Mouse (Mus musculus) midbrain, embryonic 12.5 days (tissue): Measurements from ENCODE around the gene Gm20431. TPM values are rescaled to one million over a fixed set of nuclear protein-coding genes. Genes with fewer than 3 reads are reported as not detected.

Experiments
- ATAC-seq: fragments of 200-750 bp; cut with Nextera tagmentation; 2 replicates; pipeline ENCODE4 v1.8.0; 2017; ENCODE audit warnings: low read depth, moderate TSS enrichment, moderate library complexity; ENCODE audit not compliant: low FRiP score
- H3K27ac ChIP-seq: fragments of 300-500 bp; sonication (generic); replicated peaks from 2 replicates; pipeline ENCODE4 v1.5.1; 2016; ENCODE audit warnings: mild to moderate bottlenecking
- H3K27me3 ChIP-seq: fragments of 300-500 bp; sonication (generic); 2 replicates; pipeline ENCODE4 v1.6.1; 2016; ENCODE audit warnings: mild to moderate bottlenecking
- H3K36me3 ChIP-seq: fragments of 300-500 bp; sonication (generic); 2 replicates; pipeline ENCODE4 v1.6.1; 2016
- H3K4me1 ChIP-seq: fragments of 300-500 bp; sonication (generic); 2 replicates; pipeline ENCODE4 v1.6.1; 2016
- H3K4me2 ChIP-seq: fragments of 300-500 bp; sonication (generic); replicated peaks from 2 replicates; pipeline ENCODE4 v1.6.1; 2016; ENCODE audit warnings: mild to moderate bottlenecking, moderate library complexity
- H3K4me3 ChIP-seq: fragments of 300-500 bp; sonication (generic); 2 replicates; pipeline ENCODE4 v1.5.1; 2016; ENCODE audit warnings: mild to moderate bottlenecking
- H3K9ac ChIP-seq: fragments of 300-500 bp; sonication (generic); replicated peaks from 2 replicates; pipeline ENCODE4 v1.6.1; 2016; ENCODE audit warnings: mild to moderate bottlenecking, moderate library complexity
- H3K9me3 ChIP-seq: fragments of 300-500 bp; sonication (generic); 2 replicates; pipeline ENCODE4 v1.6.1; 2016; ENCODE audit warnings: mild to moderate bottlenecking
- WGBS: fragments of 180-500 bp; shearing (Covaris S2); methylation state at CpG from one replicate; pipeline ENCODE4 v1.1.7; 2016; 5-methylcytosine and 5-hydroxymethylcytosine counted together
- polyA plus RNA-seq: library from polyadenylated mRNA; unstranded; fragments of >200 nt; fragmentation: Nextera tagmentation; extraction: Ambion mirVana; gene quantifications from 2 replicates; pipeline ENCODE4 v1.2.1, GENCODE M21; 2016

Gene Gm20431
- polyA plus RNA-seq, 1 experiment from 2014 or later: 9.1 TPM

DNA sequence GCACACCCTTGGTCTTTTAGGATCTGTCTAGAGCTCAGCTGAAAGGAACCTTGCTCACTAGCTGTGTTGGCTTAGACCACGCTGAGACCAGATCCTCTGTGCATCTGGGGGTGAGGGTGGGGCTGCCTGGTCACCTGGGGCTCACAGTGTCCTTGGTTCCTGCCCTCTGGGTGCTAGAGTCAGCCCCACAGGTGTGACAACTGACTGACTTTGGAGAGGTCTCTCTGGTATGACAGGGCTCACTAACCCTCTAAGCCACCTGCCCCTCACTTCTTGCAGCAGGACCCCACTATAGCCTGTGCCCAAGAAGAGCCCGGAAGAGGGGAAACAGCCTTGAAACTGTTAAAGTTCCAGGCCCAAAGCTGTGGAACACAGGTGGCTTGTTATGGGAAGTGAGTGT is 58.9 kb downstream of the Gm20431 start:
- H3K9ac ChIP-seq: no peak overlapping the region
- ATAC-seq: no peak

DNA sequence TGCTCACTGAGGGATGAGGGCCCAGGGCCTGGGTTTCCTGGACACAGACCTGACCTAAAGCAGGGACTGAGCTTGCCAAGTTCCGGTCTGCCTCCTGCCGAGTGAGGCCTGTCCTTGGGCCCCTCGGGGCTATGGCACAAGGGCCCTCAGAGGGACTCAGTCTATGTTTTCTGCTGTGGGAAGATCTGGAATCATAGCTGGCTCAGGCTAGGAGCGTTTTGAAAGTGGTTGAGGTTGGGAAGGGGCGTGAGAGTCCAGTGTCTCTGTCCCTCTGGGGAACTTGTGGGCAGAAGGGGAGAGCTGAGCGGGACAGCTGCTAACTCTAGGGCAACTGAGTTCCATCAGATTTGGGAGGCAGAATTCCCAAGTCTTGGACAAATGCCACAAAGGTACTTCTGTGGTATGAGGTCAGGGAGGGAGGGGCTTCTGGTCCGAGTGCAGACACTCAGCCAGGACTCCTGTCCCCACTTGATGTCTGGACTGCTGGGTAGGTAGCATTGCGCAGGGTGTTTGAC is 60.8 kb downstream of the Gm20431 start:
- no peak for ATAC-seq
- Histone ChIP-seq H3K27me3 (peaks cover 30% of the 10 kb centered on the region), H3K9me3 (no peaks in the 10 kb centered on the region), H3K4me1 (peaks cover 16% of the 10 kb centered on the region), H3K27ac (no peak overlapping the region), H3K4me3 (no peak overlapping the region), H3K4me2 (no peak overlapping the region), H3K9ac (no peak overlapping the region), H3K36me3 (no peaks in the 10 kb centered on the region)
- WGBS: 77% methylated on average over 8 of the region's 8 CpGs

More for the DNA sequence above, 58.9 kb downstream of the Gm20431 start:
- H3K9me3 ChIP-seq: no peaks in the 10 kb centered on the region
- peaks cover 6% of the 10 kb centered on the region for H3K4me1 ChIP-seq
- no peak overlapping the region for H3K27ac ChIP-seq
- H3K4me2 ChIP-seq: no peak overlapping the region
- H3K36me3 ChIP-seq: peaks cover 11% of the 10 kb centered on the region; the same call in 1 of the 2 replicates
- H3K27me3 ChIP-seq: peaks cover 13% of the 10 kb centered on the region
- no peak overlapping the region for H3K4me3 ChIP-seq
- WGBS: 77% methylated on average over 2 of the region's 2 CpGs

DNA sequence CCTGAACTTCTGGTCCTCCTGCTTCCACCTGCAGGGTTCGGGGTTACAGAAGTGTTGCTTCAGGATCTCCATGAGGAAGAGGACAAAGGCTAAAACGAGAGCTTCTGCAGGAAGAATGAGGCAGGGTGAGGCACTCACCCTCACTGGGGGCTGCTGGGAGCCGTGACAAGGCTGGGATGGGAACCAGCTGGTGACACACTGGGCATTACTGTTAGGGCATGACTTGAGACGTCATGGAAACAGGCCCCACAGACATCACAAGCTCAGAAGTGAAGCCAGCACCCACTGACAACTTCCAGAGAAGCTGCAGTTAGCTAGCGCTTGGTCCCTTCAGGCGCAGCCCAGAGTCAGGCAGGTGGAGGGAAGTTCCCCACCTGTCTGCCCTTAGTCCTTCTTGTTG is 61.4 kb downstream of the Gm20431 start:
- H3K27ac ChIP-seq: no peak overlapping the region
- H3K9me3 ChIP-seq: no peaks in the 10 kb centered on the region
- H3K9ac ChIP-seq: no peak overlapping the region
- H3K4me1 ChIP-seq: peaks cover 14% of the 10 kb centered on the region
- 68% methylated on average over 6 of the region's 6 CpGs for WGBS
- ATAC-seq: no peak
- H3K27me3 ChIP-seq: peaks cover 31% of the 10 kb centered on the region
- H3K4me2 ChIP-seq: no peak overlapping the region
- H3K4me3 ChIP-seq: no peak overlapping the region
- H3K36me3 ChIP-seq: no peaks in the 10 kb centered on the region

DNA sequence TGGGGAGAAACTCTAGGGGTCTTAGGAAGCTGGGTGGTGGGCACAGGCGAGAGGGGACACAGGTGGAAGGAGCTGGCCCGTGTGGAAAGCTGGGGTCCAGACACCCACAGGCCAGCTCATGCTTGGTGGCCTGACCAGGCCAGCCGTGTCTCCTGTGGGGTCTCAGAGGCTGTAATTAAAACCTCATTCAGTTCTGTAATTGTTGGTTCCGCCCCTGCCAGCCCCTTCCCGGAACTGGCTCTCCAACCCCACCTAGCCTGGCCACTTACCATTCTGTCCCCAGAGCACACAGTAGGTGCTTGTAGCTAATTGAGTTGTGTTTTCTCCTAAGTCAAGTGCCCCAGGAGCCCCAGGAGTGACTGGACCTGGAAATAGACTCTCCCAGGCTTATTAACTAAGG is 62.1 kb downstream of the Gm20431 start:
- Histone ChIP-seq H3K4me3 (no peak overlapping the region), H3K36me3 (no peaks in the 10 kb centered on the region), H3K9ac (no peak overlapping the region), H3K4me1 (peaks cover 21% of the 10 kb centered on the region), H3K27ac (no peak overlapping the region), H3K4me2 (no peak overlapping the region), H3K9me3 (no peaks in the 10 kb centered on the region), H3K27me3 (peaks cover 26% of the 10 kb centered on the region)
- 75% methylated on average over 5 of the region's 5 CpGs for WGBS
- no peak for ATAC-seq

DNA sequence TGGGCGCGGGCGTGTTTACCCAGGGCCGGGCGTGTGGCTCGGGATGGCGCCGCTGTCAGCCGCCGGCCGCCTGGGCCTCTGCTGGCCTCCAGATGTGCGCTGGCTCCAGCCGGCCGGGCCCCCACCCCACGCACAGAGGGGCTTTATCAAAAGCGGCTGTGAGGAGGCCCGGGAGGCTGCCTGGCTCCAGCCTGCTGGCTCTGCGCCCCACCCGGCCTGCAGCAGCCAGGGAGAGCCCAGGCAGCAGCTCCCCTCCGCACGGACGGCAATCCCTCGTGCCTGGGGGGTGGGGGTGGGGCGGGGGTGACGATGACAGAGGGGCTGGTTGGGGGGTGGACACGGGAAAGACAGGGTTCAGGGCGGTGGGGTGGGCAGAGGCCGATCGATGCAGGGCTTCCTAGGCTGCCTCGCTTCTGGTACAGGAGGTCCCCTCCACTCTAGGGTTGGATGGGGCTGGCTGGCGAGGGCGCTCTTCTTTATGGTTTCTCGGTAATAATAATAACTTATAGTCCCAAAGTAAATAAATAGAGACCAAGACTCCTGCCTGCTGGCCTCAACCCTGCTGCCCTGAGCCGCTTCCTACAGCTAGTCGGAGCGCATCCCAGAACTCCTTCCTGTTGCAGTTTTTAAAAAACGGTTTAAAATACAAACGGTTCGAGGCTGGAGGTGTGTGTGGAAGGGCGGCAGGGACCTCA is 63.7 kb downstream of the Gm20431 start:
- Histone ChIP-seq H3K27me3 (peaks cover 25% of the 10 kb centered on the region), H3K4me3 (peak overlapping the region; percentile 25), H3K36me3 (no peaks in the 10 kb centered on the region), H3K4me2 (peak overlapping the region; percentile 47), H3K4me1 (peaks cover 21% of the 10 kb centered on the region), H3K27ac (0 out of 2 replicates have a peak overlapping the region, but pooled peaks have one; percentile 3), H3K9ac (peak overlapping the region; percentile 43), H3K9me3 (no peaks in the 10 kb centered on the region)
- whole genome bisulfite sequencing: 27% methylated on average over 39 of the region's 40 CpGs
- ATAC-seq: peak; percentile 60; the same call in 1 of the 2 replicates

DNA sequence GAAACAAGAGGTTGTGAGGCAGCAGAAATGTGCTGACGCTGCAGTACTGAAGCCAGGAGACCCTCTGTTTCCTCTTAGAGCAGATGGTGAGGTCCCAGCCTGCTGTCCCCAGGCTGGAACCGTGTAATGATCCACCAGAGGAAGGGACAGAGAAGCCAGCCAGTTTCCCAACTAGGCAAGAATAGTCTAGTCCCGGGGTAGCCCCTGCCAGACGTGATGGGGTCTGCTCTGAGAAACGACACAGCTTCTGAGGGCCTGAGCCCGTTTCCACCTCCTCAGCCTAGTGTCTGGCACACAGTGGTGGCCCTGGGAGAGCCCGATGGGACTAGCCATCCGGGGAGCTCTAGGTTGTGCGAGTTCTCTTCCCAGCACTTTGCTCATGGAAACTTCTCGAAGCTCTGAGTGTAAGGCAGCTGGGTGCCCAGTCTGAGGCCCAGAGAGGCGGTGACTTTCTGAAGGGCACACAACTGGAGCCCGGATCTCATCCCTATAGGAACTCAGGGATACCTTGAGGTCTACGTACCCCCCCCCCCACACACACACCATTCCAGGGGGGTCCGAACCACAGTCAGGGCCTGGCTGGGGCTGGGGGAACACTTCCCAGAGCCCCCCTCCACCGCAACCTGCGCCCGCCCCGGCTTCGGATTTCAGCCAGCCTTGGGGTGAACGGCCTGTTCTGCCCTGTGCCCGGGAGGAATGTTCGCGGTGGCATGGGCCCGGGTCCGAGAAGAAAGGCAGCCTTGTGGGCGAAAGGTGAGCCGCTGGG is 64.4 kb downstream of the Gm20431 start:
- no peaks in the 10 kb centered on the region for H3K36me3 ChIP-seq
- peak overlapping the region; percentile 47 for H3K4me2 ChIP-seq
- H3K27me3 ChIP-seq: peaks cover 25% of the 10 kb centered on the region
- peaks cover 21% of the 10 kb centered on the region for H3K4me1 ChIP-seq
- peak overlapping the region; percentile 25 for H3K4me3 ChIP-seq
- H3K9me3 ChIP-seq: no peaks in the 10 kb centered on the region
- 0 out of 2 replicates have a peak overlapping the region, but pooled peaks have one; percentile 39 for H3K27ac ChIP-seq
- peak overlapping the region; percentile 43 for H3K9ac ChIP-seq
- ATAC-seq: no peak
- WGBS: 50% methylated on average over 27 of the region's 27 CpGs

DNA sequence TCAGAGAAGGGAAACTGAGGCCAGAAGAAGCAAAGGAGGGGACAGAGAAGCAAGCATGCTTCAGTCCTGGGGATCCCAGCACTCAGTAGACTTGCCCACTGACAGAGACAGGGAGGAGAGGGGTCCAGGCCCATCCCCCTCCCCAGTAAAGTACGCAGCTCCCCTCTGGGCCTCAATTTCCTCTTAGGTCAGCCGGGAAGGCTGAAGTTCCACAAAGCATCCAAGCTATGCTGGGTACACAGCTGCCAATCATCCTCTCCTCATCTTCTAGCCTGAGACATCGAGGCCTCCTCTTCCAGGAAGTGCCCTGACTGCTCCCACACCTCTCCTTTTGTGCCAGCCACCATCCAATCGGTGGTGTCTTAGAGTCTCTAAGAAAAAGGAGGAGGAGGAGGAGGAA is 65.0 kb downstream of the Gm20431 start:
- peaks cover 21% of the 10 kb centered on the region for H3K4me1 ChIP-seq
- peaks cover 25% of the 10 kb centered on the region for H3K27me3 ChIP-seq
- H3K9ac ChIP-seq: no peak overlapping the region
- no peaks in the 10 kb centered on the region for H3K36me3 ChIP-seq
- H3K27ac ChIP-seq: 0 out of 2 replicates have a peak overlapping the region, but pooled peaks have one; percentile 4
- no peak for ATAC-seq
- 49% methylated on average over 3 of the region's 4 CpGs for WGBS
- no peak overlapping the region for H3K4me2 ChIP-seq
- no peaks in the 10 kb centered on the region for H3K9me3 ChIP-seq
- no peak overlapping the region for H3K4me3 ChIP-seq

DNA sequence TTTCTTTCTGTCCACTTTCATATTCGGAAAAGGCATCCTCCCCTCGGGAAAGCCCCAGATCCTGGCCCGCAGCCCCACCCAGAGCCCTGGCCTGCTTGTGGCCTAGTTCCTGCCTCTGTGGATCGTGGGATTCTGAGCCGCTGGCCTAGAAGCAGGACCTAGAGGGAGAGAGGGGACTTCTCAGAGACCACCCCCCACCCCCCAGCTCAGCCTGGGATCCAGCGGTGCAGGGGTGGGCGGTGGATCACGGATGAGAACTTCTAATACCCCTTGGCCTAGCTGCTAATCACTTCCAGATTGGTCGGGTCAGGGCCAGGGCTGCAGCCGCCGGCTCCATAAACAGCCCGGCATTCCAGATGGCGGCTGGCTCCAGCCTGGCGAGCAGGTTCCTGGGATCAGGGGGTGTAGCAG is 65.5 kb downstream of the Gm20431 start:
- Histone ChIP-seq H3K27me3 (peaks cover 25% of the 10 kb centered on the region), H3K4me1 (peaks cover 21% of the 10 kb centered on the region), H3K9me3 (no peaks in the 10 kb centered on the region), H3K36me3 (no peaks in the 10 kb centered on the region), H3K9ac (0 out of 2 replicates have a peak overlapping the region, but pooled peaks have one; percentile 0), H3K4me2 (no peak overlapping the region), H3K27ac (peak overlapping the region; percentile 4; the same call in 1 of the 2 replicates), H3K4me3 (no peak overlapping the region)
- no peak for ATAC-seq
- WGBS: 53% methylated on average over 14 of the region's 14 CpGs

DNA sequence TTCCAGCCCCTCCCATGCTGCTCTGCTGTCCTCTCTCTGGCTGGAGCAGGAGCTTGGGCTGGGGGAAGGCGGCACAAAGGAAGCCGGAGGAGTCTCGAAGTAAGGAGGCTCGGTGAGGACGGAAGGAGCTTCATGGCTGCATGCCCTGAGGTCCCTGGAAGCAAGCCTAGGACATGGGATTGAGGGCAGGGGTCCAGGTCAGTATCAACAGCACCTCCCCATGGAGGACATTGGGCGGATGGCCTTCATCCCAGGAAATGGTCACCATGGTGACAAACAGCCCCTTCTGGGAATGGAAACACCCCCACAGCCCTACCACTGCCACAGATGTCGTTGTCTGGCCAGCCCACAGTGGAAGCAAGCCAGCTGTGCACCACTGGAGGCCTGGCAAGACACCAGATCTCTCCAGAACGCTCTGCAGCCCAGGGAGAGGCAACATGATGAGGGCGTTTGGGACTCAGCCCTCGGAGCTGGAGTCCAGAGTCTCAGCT is 66.8 kb downstream of the Gm20431 start:
- ATAC-seq: no peak
- H3K27ac ChIP-seq: no peak overlapping the region
- peaks cover 21% of the 10 kb centered on the region for H3K4me1 ChIP-seq
- no peak overlapping the region for H3K4me2 ChIP-seq
- H3K27me3 ChIP-seq: peaks cover 27% of the 10 kb centered on the region
- H3K9ac ChIP-seq: no peak overlapping the region
- WGBS: 31% methylated on average over 10 of the region's 10 CpGs
- no peak overlapping the region for H3K4me3 ChIP-seq
- H3K9me3 ChIP-seq: no peaks in the 10 kb centered on the region
- H3K36me3 ChIP-seq: no peaks in the 10 kb centered on the region

DNA sequence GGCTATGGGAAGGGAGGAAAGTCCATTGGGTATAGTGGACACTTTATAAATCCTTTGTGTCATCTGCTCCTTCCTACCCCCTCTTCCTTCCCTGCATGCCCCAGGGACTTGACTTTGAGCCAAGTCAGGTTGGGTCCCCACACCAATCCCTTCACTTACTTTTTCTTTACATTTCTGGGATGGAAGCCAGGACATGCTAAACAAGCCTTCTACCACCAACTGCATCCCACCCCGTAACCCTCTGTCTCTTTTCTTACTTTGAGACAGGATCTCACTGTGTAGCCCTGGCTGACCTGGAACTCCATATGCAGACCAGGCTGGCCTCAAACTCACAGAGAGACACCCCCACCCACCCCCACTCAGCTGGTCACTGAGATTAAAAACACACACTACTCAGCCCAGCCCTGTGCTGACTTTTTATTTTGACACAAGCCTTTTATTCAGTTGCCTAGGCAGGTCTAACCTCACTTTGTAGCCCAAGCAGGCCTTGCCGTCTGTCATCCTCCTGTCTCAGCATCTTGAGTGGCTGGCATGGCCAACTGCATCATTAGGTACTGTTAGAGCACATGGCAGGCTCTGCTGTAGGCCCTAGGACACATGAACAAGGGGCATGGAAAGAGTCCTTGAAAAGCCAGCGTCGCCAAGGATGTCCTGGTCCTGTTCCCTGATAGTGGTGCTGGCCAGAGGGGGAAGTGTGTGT is 67.6 kb downstream of the Gm20431 start:
- Histone ChIP-seq H3K27me3 (peaks cover 33% of the 10 kb centered on the region), H3K4me3 (no peak overlapping the region), H3K4me2 (no peak overlapping the region), H3K36me3 (no peaks in the 10 kb centered on the region), H3K9me3 (no peaks in the 10 kb centered on the region), H3K9ac (no peak overlapping the region), H3K27ac (no peak overlapping the region), H3K4me1 (peaks cover 27% of the 10 kb centered on the region)
- WGBS: 80% methylated on average over 4 of the region's 4 CpGs
- ATAC-seq: no peak

DNA sequence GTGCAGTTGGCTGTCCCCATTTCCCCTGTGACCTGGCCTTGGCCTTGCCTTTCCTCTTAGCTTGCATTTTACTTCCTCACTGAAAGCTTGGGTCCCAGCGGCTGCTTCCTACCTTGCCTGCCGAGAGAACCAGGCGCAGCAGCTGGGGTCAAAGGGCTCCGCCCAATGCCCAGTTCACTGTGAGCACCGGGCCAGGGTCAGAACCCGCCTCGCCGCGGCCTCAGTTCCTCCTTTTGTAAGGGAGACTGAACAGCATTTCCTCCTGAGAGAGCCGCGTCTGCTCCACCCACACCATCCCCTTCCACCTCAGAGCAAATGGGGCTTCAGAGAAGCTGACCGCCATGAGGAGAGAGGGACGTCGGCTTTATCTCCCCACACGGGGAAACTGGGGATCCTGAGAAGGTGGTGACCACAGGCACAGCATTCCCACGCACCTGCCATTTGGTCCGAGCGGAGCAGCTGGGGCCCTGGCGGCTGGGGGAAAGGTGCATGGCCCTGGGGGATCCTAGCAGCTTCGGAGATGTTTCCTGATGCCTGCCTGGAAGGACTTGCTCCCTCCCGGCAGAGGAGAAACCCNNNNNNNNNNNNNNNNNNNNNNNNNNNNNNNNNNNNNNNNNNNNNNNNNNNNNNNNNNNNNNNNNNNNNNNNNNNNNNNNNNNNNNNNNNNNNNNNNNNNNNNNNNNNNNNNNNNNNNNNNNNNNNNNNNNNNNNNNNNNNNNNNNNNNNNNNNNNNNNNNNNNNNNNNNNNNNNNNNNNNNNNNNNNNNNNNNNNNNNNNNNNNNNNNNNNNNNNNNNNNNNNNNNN is 72.3 kb downstream of the Gm20431 start:
- Histone ChIP-seq H3K9ac (no peak overlapping the region), H3K4me2 (peak overlapping the region; percentile 7; the same call in 1 of the 2 replicates), H3K4me3 (no peak overlapping the region), H3K4me1 (peaks cover 15% of the 10 kb centered on the region; the same call in 1 of the 2 replicates), H3K27me3 (peaks cover 11% of the 10 kb centered on the region; the same call in 1 of the 2 replicates), H3K9me3 (no peaks in the 10 kb centered on the region), H3K27ac (no peak overlapping the region), H3K36me3 (no peaks in the 10 kb centered on the region)
- no peak for ATAC-seq
- WGBS: 16% methylated on average over 21 of the region's 21 CpGs
